Mouse (Mus musculus): ENCODE data around the gene Prickle2.

- TF ChIP-seq GATA1 (IDR thresholded peaks at IDR 0.05; ENCODE audit: borderline replicate concordance, low read length) (no peak), FLI1 (IDR thresholded peaks at IDR 0.05; ENCODE audit: low read length) (no peak)
These were observed 91.2 kb downstream of the Prickle2 start for GRCm38 (mm10) chr6:92614771-92615170.
